Mouse (Mus musculus): ENCODE data around the gene Epha4. TPM values are rescaled to one million over a fixed set of nuclear protein-coding genes. Genes with fewer than 3 reads are reported as not detected.

The Epha4 gene
- polyA plus RNA-seq, 1 experiment from 2014 or later, result 39.4 TPM

DNA sequence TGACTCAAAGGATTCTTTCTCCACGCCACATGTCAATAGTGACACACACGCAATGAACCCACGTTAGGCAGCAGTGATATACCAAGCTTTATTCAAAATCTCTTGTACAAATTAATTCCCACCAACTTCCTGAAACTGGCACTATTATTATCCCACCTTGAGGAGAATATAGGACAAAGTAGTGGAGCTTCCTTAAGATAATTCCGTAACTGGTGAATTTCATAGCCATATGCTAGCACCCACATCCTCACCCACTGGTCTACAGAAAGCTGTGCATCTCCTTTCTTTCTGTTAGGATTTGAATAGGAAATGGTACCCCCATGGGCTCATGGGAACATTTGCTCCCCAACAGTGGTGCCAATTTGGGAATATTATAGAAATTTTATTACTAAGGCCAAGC lies 103.7 kb downstream of the Epha4 start:
- Histone ChIP-seq H3K36me3 (no peaks in the 10 kb centered on the region), H3K9me3 (no peaks in the 10 kb centered on the region), H3K27ac (replicated peaks) (no peak overlapping the region), H3K27me3 (no peaks in the 10 kb centered on the region), H3K4me2 (replicated peaks) (no peak overlapping the region), H3K4me3 (no peak overlapping the region), H3K9ac (replicated peaks) (no peak overlapping the region), H3K4me1 (peaks cover 43% of the 10 kb centered on the region)
- no peak for ATAC-seq (ENCODE audit: low FRiP score, low read depth)
- WGBS, result 93% methylated on average over 4 of the region's 4 CpGs

DNA sequence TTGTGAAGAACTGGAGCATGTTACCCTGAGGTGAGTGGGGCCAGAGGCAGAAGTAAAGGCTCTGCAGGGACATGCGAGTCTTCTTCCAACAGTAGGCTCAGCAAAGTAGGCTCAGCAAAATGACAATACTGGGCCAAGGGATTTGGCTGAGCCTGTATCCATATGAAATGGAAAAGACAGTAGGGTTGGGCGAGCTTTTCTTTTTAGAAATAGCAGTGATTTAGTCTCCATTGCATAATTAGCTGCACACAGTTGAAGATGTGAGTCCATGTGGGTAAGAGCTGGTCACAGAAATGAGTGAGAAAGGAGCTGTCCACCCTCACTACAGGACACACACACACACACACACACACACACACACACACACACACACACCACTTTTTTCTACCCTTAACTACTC lies 104.2 kb downstream of the Epha4 start:
- Histone ChIP-seq H3K4me2 (replicated peaks) (no peak overlapping the region), H3K9ac (replicated peaks) (no peak overlapping the region), H3K4me3 (no peak overlapping the region), H3K27ac (replicated peaks) (no peak overlapping the region), H3K9me3 (no peaks in the 10 kb centered on the region), H3K27me3 (no peaks in the 10 kb centered on the region), H3K4me1 (peaks cover 43% of the 10 kb centered on the region), H3K36me3 (no peaks in the 10 kb centered on the region)
- WGBS, result 72% methylated on average over 2 of the region's 2 CpGs
- ATAC-seq (ENCODE audit: low FRiP score, low read depth), result no peak

DNA sequence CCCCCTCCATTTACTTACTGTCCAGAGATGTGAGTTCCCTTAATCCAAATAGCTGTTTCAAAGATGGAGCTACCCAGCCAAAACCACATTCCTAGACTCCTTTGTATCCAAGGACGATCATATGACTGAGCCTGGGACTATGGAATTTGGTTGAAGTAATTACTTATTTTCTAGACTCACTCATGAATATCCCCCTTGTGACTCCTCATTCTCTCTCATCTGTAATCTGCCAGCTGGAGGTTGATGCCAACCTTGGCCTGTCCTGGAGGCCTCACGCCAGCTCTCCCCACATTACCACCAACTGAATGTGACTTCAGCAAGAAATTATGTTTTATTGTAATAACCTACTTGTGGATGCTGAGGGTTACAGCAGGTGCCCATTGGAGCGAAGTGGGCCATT lies 104.7 kb downstream of the Epha4 start:
- Histone ChIP-seq H3K4me2 (replicated peaks) (no peak overlapping the region), H3K9ac (replicated peaks) (no peak overlapping the region), H3K27me3 (no peaks in the 10 kb centered on the region), H3K27ac (replicated peaks) (no peak overlapping the region), H3K36me3 (no peaks in the 10 kb centered on the region), H3K4me3 (no peak overlapping the region), H3K4me1 (peaks cover 43% of the 10 kb centered on the region), H3K9me3 (no peaks in the 10 kb centered on the region)
- WGBS, result 59% methylated on average over 3 of the region's 3 CpGs
- ATAC-seq (ENCODE audit: low FRiP score, low read depth), result no peak

DNA sequence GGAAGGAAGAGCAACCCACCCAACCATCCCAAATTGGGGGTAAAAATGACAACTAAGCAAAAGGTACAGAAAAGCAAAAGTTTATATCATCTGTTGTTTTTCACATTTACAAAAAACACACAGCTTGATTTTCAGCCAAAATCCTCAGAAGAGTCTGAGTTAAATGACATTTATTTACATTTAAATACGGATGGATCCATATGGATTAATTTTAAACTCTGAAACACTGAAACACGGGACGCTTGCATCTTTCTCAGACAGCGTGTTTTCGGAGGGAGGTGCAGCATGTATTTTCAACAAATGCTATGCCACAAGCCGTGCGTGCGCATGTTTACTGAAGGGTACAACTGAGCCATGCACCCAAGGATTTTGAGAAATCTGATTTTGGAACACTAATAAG lies 105.4 kb downstream of the Epha4 start:
- WGBS, result 92% methylated on average over 8 of the region's 8 CpGs
- H3K9ac ChIP-seq (replicated peaks), result no peak overlapping the region
- no peaks in the 10 kb centered on the region for H3K36me3 ChIP-seq
- H3K4me2 ChIP-seq (replicated peaks), result no peak overlapping the region
- H3K9me3 ChIP-seq, result no peaks in the 10 kb centered on the region
- H3K4me1 ChIP-seq, result peaks cover 45% of the 10 kb centered on the region
- no peak overlapping the region for H3K27ac ChIP-seq (replicated peaks)
- no peak for ATAC-seq (ENCODE audit: low FRiP score, low read depth)
- H3K4me3 ChIP-seq, result no peak overlapping the region
- H3K27me3 ChIP-seq, result no peaks in the 10 kb centered on the region

DNA sequence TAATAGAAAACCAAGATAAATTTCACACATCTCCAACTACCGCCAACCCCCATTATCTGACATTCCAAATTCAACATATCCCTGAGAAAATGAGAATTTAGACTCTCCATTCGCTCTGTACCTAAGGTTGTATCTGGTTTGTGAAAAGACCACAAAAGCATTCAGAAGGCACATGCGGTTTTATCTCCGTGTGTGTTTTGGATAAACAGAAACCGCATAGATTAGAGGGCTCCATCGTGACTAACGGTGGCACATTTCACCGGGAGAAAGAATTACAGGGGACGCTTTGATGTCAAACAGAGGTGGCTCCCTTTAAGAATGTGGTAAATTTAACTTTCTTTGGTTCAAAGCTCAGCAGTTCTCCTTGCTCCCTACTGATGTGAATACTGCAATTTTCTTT lies 107.5 kb downstream of the Epha4 start:
- Histone ChIP-seq H3K27ac (replicated peaks) (no peak overlapping the region), H3K4me1 (peaks cover 58% of the 10 kb centered on the region), H3K9ac (replicated peaks) (no peak overlapping the region), H3K36me3 (no peaks in the 10 kb centered on the region), H3K4me2 (replicated peaks) (no peak overlapping the region), H3K27me3 (no peaks in the 10 kb centered on the region), H3K4me3 (no peak overlapping the region), H3K9me3 (no peaks in the 10 kb centered on the region)
- no peak for ATAC-seq (ENCODE audit: low FRiP score, low read depth)
- 51% methylated on average over 9 of the region's 9 CpGs for WGBS

DNA sequence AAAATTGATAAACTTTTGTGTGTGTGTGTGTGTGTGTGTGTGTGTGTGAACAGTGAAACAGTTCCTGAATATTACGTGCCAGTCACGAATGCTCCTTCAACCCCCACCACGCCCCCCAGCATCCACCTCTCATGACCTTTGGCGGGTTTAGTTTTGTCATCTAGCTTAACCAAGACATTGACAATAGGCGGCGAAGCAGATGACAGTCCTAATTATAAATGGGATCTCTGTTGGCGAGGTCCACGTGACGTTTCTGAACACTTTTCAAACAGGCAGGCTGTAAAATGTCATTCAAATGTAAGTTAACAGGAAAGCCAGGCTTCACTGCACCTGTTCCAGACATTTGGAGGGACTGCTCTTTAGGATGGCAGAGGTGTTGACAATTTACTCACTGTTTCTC lies 108.3 kb downstream of the Epha4 start:
- Histone ChIP-seq H3K27ac (replicated peaks) (no peak overlapping the region), H3K4me3 (no peak overlapping the region), H3K36me3 (no peaks in the 10 kb centered on the region), H3K9me3 (no peaks in the 10 kb centered on the region), H3K9ac (replicated peaks) (no peak overlapping the region), H3K4me1 (peaks cover 62% of the 10 kb centered on the region), H3K27me3 (no peaks in the 10 kb centered on the region), H3K4me2 (replicated peaks) (no peak overlapping the region)
- no peak for ATAC-seq (ENCODE audit: low FRiP score, low read depth)
- 36% methylated on average over 9 of the region's 9 CpGs for WGBS

DNA sequence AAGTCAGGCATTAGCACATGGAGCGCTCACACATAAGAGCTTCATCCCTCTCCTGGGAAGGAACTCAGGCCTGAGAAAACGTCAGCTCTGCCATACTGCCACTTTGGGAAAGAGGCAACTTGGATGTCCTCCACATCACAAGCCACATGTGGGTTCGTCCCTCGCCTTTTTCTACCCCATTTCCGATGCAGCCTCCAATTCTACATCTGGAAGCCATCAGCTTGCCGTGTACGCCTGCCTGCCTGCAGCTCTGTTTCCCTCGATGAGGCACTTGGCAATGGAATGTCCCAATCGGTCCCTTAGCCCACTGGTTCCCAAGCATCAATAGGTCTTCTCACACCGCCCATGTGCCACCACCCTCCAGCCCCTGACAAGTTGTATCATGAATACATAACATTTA lies 110.4 kb downstream of the Epha4 start:
- Histone ChIP-seq H3K4me1 (peaks cover 51% of the 10 kb centered on the region), H3K4me3 (no peak overlapping the region), H3K4me2 (replicated peaks) (no peak overlapping the region), H3K36me3 (peaks cover 3% of the 10 kb centered on the region; the same call in 1 of the 2 replicates), H3K9me3 (no peaks in the 10 kb centered on the region), H3K9ac (replicated peaks) (no peak overlapping the region), H3K27ac (replicated peaks) (no peak overlapping the region), H3K27me3 (no peaks in the 10 kb centered on the region)
- no peak for ATAC-seq (ENCODE audit: low FRiP score, low read depth)
- WGBS, result 84% methylated on average over 10 of the region's 10 CpGs

DNA sequence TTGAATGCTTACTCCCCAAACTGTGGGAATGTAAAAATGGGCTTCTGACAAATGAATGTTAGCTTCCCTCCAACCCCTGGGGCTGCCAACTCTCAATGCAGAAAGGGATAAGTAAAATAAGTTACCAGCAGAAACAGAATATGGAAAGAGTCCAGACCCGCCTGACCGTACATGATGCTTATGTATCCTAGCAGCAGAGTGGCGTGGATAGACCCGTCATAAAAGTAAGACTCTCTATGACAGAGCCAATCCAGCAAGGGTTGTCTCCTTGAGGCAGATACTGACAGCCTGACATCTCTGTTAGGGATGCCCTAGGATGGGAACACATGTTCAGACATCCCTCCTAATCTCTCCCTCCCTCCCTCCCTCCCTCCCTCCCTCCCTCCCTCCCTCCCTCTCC lies 111.9 kb downstream of the Epha4 start:
- Histone ChIP-seq H3K9me3 (no peaks in the 10 kb centered on the region), H3K4me2 (replicated peaks) (no peak overlapping the region), H3K27ac (replicated peaks) (0 out of 2 replicates have a peak overlapping the region, but pooled peaks have one; percentile 10), H3K9ac (replicated peaks) (no peak overlapping the region), H3K36me3 (peaks cover 16% of the 10 kb centered on the region), H3K4me3 (no peak overlapping the region), H3K4me1 (peaks cover 42% of the 10 kb centered on the region), H3K27me3 (no peaks in the 10 kb centered on the region)
- ATAC-seq (ENCODE audit: low FRiP score, low read depth), result 0 out of 2 replicates have a peak, but pooled peaks have one; percentile 41
- WGBS, result 80% methylated on average over 4 of the region's 4 CpGs

DNA sequence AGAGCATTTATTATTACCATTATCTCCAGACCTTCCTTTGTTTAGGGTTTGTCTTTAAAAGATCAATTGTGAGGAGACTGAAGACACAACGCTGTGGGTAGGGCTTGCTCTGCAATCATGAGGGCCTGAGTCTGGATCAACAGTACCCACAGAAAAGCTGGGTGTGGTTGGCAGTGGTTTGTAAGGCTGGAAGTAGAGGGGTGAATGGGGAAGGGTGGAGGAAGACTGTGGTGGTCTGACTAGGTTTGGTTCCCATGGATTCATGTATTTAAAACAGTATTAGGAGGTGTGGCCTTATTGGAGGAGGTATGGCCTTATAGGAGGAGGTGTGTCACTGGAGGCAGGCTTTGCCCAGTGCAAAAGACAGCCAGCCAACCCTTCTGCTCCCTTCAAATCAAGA lies 113.4 kb downstream of the Epha4 start:
- Histone ChIP-seq H3K4me1 (peaks cover 29% of the 10 kb centered on the region), H3K27me3 (no peaks in the 10 kb centered on the region), H3K27ac (replicated peaks) (no peak overlapping the region), H3K4me3 (no peak overlapping the region), H3K9me3 (no peaks in the 10 kb centered on the region), H3K9ac (replicated peaks) (no peak overlapping the region), H3K36me3 (peaks cover 23% of the 10 kb centered on the region), H3K4me2 (replicated peaks) (no peak overlapping the region)
- WGBS, result 65% methylated on average over 1 of the region's 1 CpGs
- ATAC-seq (ENCODE audit: low FRiP score, low read depth), result no peak

DNA sequence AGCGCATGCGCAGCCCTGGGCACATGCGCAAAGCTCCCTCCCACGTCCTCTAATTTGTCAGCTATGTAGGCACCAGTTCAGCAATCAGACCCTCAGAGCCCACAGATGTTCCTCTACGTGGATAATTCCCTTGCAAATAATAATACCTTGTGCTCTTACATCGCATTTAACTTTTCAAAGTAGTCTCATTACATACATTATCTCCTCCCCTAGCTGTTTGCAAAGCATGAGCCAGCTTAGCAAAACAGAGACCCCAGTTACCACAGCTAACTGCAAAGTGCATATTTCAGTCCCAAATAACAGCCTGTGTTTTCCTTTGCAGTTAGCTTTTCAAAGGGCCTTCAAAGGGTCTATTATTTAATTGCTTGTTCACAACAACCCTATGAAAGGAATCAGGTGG lies 123.3 kb downstream of the Epha4 start:
- H3K4me3 ChIP-seq, result no peak overlapping the region
- H3K36me3 ChIP-seq, result peaks cover 25% of the 10 kb centered on the region; the same call in 1 of the 2 replicates
- H3K4me1 ChIP-seq, result peaks cover 10% of the 10 kb centered on the region; the same call in 1 of the 2 replicates
- WGBS, result 86% methylated on average over 6 of the region's 6 CpGs
- no peak for ATAC-seq (ENCODE audit: low FRiP score, low read depth)
- no peaks in the 10 kb centered on the region for H3K27me3 ChIP-seq
- no peak overlapping the region for H3K27ac ChIP-seq (replicated peaks)
- H3K9ac ChIP-seq (replicated peaks), result no peak overlapping the region
- H3K9me3 ChIP-seq, result no peaks in the 10 kb centered on the region
- no peak overlapping the region for H3K4me2 ChIP-seq (replicated peaks)

DNA sequence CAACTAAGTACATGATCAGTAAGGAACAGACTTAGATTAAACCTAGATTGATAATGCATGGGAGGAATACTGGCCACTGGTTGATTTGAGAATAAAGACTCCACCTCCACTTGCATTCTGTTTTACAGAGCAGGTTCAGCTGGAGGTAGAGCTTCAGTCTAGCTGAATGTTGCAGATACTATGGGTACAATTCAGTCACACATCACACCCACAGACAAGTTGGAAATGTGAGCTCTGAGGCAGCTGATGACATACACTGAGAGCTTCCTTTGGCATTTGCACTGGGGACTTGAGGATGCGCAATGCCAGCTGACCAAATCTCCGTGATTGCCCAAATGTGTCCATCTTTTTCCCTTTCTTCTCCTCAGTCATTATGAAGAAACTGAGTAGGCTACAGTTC lies 125.8 kb downstream of the Epha4 start:
- no peak overlapping the region for H3K4me2 ChIP-seq (replicated peaks)
- H3K27ac ChIP-seq (replicated peaks), result no peak overlapping the region
- H3K4me3 ChIP-seq, result no peak overlapping the region
- peaks cover 25% of the 10 kb centered on the region; the same call in 1 of the 2 replicates for H3K36me3 ChIP-seq
- no peaks in the 10 kb centered on the region for H3K9me3 ChIP-seq
- H3K4me1 ChIP-seq, result peaks cover 13% of the 10 kb centered on the region
- no peak for ATAC-seq (ENCODE audit: low FRiP score, low read depth)
- H3K9ac ChIP-seq (replicated peaks), result no peak overlapping the region
- H3K27me3 ChIP-seq, result no peaks in the 10 kb centered on the region
- 100% methylated on average over 2 of the region's 2 CpGs for WGBS

DNA sequence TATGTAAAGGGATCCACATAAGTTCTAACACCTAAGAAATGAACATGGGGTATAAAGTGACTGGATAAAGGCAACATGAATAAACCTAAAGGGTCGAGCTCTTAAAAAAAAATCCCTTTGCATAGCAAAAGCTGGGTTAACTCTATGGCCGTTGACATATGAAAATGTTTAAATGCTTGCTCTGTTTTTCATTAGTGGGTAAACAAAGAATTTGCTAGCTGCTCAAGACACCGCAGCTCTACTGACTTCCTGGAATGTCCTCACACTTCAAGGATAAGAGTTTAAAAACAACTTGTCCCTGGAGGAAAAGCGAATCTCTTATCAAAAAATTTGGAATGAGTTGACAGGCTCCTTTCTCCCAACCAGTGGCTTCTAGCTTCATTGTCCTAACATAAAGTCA lies 126.3 kb downstream of the Epha4 start:
- Histone ChIP-seq H3K4me3 (no peak overlapping the region), H3K9me3 (no peaks in the 10 kb centered on the region), H3K4me2 (replicated peaks) (no peak overlapping the region), H3K36me3 (peaks cover 26% of the 10 kb centered on the region; the same call in 1 of the 2 replicates), H3K9ac (replicated peaks) (no peak overlapping the region), H3K27ac (replicated peaks) (no peak overlapping the region), H3K4me1 (peaks cover 18% of the 10 kb centered on the region), H3K27me3 (no peaks in the 10 kb centered on the region)
- ATAC-seq (ENCODE audit: low FRiP score, low read depth), result no peak
- 79% methylated on average over 4 of the region's 4 CpGs for WGBS

DNA sequence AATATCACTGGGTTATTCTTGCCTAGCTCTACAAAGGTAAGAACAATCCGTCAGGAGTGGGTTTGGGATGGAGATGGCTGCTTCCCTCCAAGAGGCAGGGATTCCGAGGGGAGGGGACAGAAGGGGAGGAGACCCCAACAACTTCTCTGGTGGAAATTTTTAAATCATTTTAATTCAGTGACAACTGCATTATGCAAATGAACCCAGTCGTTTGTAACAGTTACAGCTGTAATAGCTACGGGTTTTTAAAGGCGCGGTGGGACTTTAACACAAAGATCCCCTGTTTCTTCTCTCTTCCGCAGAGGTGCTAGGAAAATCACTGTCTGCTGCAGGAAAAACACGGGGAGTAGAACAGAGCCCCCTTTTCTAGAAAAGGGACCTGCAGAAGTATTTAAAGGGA lies 129.3 kb downstream of the Epha4 start:
- 72% methylated on average over 8 of the region's 8 CpGs for WGBS
- peaks cover 24% of the 10 kb centered on the region; the same call in 1 of the 2 replicates for H3K36me3 ChIP-seq
- H3K4me1 ChIP-seq, result peaks cover 18% of the 10 kb centered on the region
- no peaks in the 10 kb centered on the region for H3K9me3 ChIP-seq
- no peak overlapping the region for H3K9ac ChIP-seq (replicated peaks)
- no peak overlapping the region for H3K27ac ChIP-seq (replicated peaks)
- H3K27me3 ChIP-seq, result no peaks in the 10 kb centered on the region
- no peak overlapping the region for H3K4me2 ChIP-seq (replicated peaks)
- ATAC-seq (ENCODE audit: low FRiP score, low read depth), result no peak
- H3K4me3 ChIP-seq, result no peak overlapping the region
